Mouse (Mus musculus) midbrain, embryonic 14.5 days (tissue): ENCODE measurements around the gene Pnpla3. TPM values are rescaled to one million over a fixed set of nuclear protein-coding genes. Genes with fewer than 3 reads are reported as not detected.
A peak's percentile ranks its signal among the peaks of the same experiment; 100 is the strongest.

Experiments used
- ATAC-seq: fragments of 200-750 bp; cut with Nextera tagmentation; 2 replicates; pipeline ENCODE4 v1.8.0; 2017; ENCODE audit warnings: moderate number of reproducible peaks, moderate library complexity; ENCODE audit not compliant: low FRiP score, low TSS enrichment
- DNase-seq: peaks from one replicate; pipeline ENCODE4 v3.0.0-alpha.2; 2015
- H3K27ac ChIP-seq: fragments of 300-500 bp; sonication (generic); replicated peaks from 2 replicates; pipeline ENCODE4 v1.5.1; 2014; ENCODE audit warnings: mild to moderate bottlenecking, low read depth, low read length, moderate library complexity
- H3K27me3 ChIP-seq: fragments of 300-500 bp; sonication (generic); 2 replicates; pipeline ENCODE4 v1.6.1; 2014; ENCODE audit warnings: low read length, control low read depth, mixed read lengths; ENCODE audit not compliant: control insufficient read depth, insufficient read depth
- H3K36me3 ChIP-seq: fragments of 300-500 bp; sonication (generic); 2 replicates; pipeline ENCODE4 v1.6.1; 2014; ENCODE audit warnings: low read length, control low read depth; ENCODE audit not compliant: control insufficient read depth, insufficient read depth
- H3K4me1 ChIP-seq: fragments of 300-500 bp; sonication (generic); 2 replicates; pipeline ENCODE4 v1.6.1; 2014; ENCODE audit warnings: mild to moderate bottlenecking, antibody characterized with exemption, low read length, control low read depth; ENCODE audit not compliant: control insufficient read depth, insufficient read depth
- H3K4me2 ChIP-seq: fragments of 300-500 bp; sonication (generic); 2 replicates; pipeline ENCODE4 v1.6.1; 2014; ENCODE audit warnings: mild to moderate bottlenecking, low read length, moderate library complexity
- H3K4me3 ChIP-seq: fragments of 300-500 bp; sonication (generic); replicated peaks from 2 replicates; pipeline ENCODE4 v1.5.1; 2014; ENCODE audit warnings: low read depth, low read length
- H3K9ac ChIP-seq: fragments of 300-500 bp; sonication (generic); replicated peaks from 2 replicates; pipeline ENCODE4 v1.6.1; 2014; ENCODE audit warnings: mild to moderate bottlenecking, low read length, moderate library complexity
- H3K9me3 ChIP-seq: fragments of 300-500 bp; sonication (generic); 2 replicates; pipeline ENCODE4 v1.6.1; 2016; ENCODE audit warnings: low read length, control low read depth, mixed read lengths; ENCODE audit not compliant: control insufficient read depth
- WGBS: fragments of 180-500 bp; shearing (Covaris S2); extraction: QIAGEN DNeasy Blood & Tissue Kit; methylation state at CpG from one replicate; pipeline ENCODE4 v1.1.7; 2014; 5-methylcytosine and 5-hydroxymethylcytosine counted together
- microRNA-seq: library from miRNA; unstranded; fragments of <30 nt; microRNA quantifications from one replicate; pipeline ENCODE4, GENCODE M21; 2016
- polyA plus RNA-seq: library from polyadenylated mRNA; unstranded; fragments of >200 nt; fragmentation: Nextera tagmentation; extraction: Ambion mirVana; gene quantifications from 2 replicates; pipeline ENCODE4 v1.2.1, GENCODE M21; 2014

The Pnpla3 gene
- polyA plus RNA-seq, 1 experiment from 2014 or later = 4.5 TPM

DNA sequence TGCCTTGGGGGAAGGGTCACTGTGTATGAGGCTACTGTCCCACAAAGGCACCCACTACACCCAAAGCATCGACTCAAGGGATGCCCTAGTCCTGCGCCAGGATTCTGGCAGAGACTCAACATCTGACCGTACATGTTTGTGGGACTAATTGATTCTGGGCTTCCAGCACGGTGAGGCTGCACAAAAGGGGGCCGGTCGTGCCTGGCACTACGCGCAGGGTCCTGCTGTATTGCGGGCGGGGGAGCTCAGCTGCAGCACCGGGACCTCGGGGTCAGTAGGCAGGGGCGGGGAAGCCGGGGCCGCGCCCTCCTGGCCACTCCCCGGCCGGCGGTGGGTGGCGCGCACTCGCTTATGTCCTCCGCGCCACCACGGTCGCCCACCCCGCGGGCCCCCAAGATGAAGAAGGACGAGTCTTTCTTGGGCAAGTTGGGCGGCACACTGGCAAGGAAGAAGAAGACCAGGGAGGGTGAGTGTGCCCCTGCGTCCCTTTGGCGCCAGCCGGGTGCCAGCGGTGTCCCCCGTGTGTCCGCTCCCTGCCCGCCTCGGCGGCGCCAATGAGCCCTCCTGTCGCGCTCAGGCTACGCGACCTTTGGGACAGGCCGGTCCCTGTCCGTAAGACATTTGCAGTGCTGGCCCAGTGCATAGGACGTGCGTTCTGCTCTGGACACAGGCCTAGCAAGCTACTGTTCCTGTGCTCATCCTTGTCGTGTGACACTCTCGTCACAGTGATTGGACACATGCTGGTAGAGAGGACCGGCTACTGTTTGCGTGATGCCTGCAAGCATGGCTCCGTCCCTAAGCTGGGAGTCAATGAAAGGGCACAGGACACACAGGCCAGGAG lies 64.3 kb downstream of the Pnpla3 start, which contains the start of gene Parvb:
Gene Parvb, plus strand, starts transcription at position 323 of the 841 bp plus-strand sequence.
- H3K4me3 ChIP-seq = peak within 1 kb of the TSS; percentile 41
- peak within 1 kb of the TSS; percentile 81 for H3K27ac ChIP-seq
- peak; percentile 31 for ATAC-seq
- peak within 1 kb of the TSS; percentile 86 for H3K4me2 ChIP-seq
- no peaks in the 10 kb centered on the region for H3K27me3 ChIP-seq
- peak; percentile 58 for DNase-seq
- peak within 1 kb of the TSS; percentile 54 for H3K9ac ChIP-seq
- no peaks in the 10 kb centered on the region for H3K9me3 ChIP-seq
- under 1% methylated on average over 53 of the region's 53 CpGs for WGBS
- peaks cover 42% of the 10 kb centered on the region for H3K4me1 ChIP-seq
- no peaks in the 10 kb centered on the region for H3K36me3 ChIP-seq

DNA sequence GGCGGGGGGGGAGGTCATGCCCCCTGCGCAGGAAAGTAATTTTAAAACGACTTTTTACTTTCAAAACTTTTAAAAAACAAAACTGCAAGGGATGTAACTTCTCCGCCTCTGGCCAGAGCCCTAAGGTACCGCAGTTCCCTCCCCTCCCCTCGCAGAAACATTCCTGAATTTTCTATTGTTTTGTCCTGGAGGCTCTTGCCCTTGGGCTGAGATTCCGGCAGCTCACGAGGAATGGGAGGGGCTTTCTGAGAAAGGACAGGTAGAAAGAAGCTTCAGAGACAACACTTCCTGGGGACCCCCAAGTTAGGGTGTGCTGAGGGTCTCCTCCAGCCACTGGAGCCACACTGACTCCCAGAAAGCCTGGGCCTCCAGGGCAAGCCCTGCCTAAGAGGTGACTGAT lies 65.0 kb downstream of the Pnpla3 start:
- DNase-seq (no peak), ATAC-seq (no peak)
- Histone ChIP-seq H3K27ac (0 out of 2 replicates have a peak overlapping the region, but pooled peaks have one; percentile 81), H3K9me3 (no peaks in the 10 kb centered on the region), H3K9ac (no peak overlapping the region), H3K36me3 (no peaks in the 10 kb centered on the region), H3K4me1 (peaks cover 35% of the 10 kb centered on the region), H3K27me3 (no peaks in the 10 kb centered on the region), H3K4me2 (peak overlapping the region; percentile 86), H3K4me3 (peak overlapping the region; percentile 41)
- 11% methylated on average over 8 of the region's 8 CpGs for WGBS

DNA sequence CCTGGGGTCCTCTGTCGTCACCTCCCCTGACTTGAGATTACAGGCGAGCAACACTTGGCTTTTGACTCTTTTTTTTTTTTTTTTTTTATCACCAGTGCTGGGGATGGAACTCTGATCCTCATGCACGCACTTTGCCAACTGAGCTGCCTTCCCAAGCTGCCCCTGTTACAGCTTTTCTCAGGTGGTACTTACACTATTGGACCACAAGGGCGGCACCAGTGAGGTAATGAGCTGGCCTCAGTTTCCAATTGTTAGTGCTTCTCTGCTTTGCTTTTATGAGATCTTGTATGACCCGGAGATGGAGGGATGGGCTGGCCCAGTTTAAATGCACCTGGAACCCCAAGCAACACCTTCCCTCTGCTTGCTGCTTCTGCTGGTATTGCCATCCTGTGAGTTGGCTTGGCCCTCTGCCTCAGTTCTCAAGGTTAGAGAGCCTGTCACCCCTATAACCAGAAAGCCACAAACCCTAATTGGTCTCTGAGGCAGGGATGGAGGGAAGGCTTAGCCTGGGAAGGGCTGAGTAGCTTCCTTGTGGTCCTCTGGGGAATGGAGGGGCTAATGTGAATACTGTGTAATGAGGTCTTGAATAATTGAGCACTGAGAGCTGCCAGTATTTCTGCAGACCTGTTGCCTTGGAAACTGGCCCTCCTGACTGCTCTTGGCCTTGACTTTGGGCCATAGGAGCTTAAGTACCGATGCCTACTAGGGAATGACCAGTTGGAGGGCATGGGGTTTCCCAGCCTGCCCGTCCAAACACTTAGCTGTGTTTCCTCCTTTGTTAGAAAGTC lies 67.4 kb downstream of the Pnpla3 start:
- 0 out of 2 replicates have a peak, but pooled peaks have one; percentile 49 for ATAC-seq
- no peaks in the 10 kb centered on the region for H3K36me3 ChIP-seq
- no peaks in the 10 kb centered on the region for H3K9me3 ChIP-seq
- no peak overlapping the region for H3K9ac ChIP-seq
- DNase-seq = peak; percentile 83
- H3K27ac ChIP-seq = peak overlapping the region; percentile 32
- 72% methylated on average over 7 of the region's 7 CpGs for WGBS
- no peak overlapping the region for H3K4me2 ChIP-seq
- H3K4me1 ChIP-seq = peaks cover 40% of the 10 kb centered on the region
- no peak overlapping the region for H3K4me3 ChIP-seq
- H3K27me3 ChIP-seq = no peaks in the 10 kb centered on the region

DNA sequence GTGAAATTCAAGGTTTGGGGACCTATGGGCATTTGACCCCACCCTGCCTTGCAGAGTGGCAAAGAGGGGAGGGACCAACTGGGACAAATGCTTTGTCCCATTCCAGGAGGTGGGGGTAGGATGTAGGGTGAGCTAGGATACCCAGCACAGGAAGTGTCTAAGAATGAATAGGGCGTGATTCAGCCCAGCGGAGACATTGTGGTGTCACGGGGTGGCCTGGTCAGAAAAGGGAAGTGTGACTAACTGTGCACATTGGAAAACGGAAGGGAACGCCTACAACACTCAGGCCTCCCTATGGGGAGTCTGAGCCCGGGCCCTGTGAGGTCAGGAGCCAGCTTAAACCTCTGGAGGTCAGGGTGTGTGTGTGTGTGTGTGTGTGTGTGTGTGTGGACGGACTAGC lies 68.0 kb downstream of the Pnpla3 start:
- WGBS = 49% methylated on average over 7 of the region's 7 CpGs
- ATAC-seq = no peak
- Histone ChIP-seq H3K27me3 (no peaks in the 10 kb centered on the region), H3K4me1 (peaks cover 39% of the 10 kb centered on the region), H3K9me3 (no peaks in the 10 kb centered on the region), H3K4me2 (no peak overlapping the region), H3K36me3 (no peaks in the 10 kb centered on the region), H3K27ac (no peak overlapping the region), H3K4me3 (no peak overlapping the region), H3K9ac (no peak overlapping the region)
- DNase-seq = no peak

Small RNA genes within 50 kb of the gene (microRNA-seq; reads per million reads assigned to microRNA genes)
- 0.44 reads per million for gene Mir6392

Other genes starting within 250 kb of the Pnpla3 start
- gene Efcab6, start 102.5 kb upstream of the Pnpla3 start, polyA plus RNA-seq = 0.15 and 0.22 TPM in 2 replicates
- gene Sult4a1, start 62.1 kb upstream of the Pnpla3 start, polyA plus RNA-seq = 42.5 and 55.0 TPM in 2 replicates
- gene Pnpla5, start 44.7 kb upstream of the Pnpla3 start, polyA plus RNA-seq = not detected in 2 replicates
- 54.2 and 70.8 TPM in 2 replicates for gene Samm50, start 24.4 kb downstream of the Pnpla3 start, polyA plus RNA-seq
- 4.4 and 4.9 TPM in 2 replicates for gene Parvb, start 64.2 kb downstream of the Pnpla3 start, polyA plus RNA-seq
- 0.72 TPM in 2 replicates for gene Parvg, start 156.2 kb downstream of the Pnpla3 start, polyA plus RNA-seq